Mouse (Mus musculus): Measurements from ENCODE around the gene Nr1d1.

The Nr1d1 gene

GRCm38 (mm10) chr11:98774582-98775347 lies at the start of gene Nr1d1:
Nr1d1 (minus strand) TSS chr11:98775333.
- in situ Hi-C loops (cut with MboI) = no loop called here

GRCm38 (mm10) chr11:98820968-98821367 lies 45.8 kb upstream of the Nr1d1 start:
- in situ Hi-C loops (cut with MboI) = no loop called here

- in situ Hi-C loops (cut with MboI) = no loop called here
Observed at GRCm38 (mm10) chr11:98816706-98817239, 41.6 kb upstream of the Nr1d1 start.

GRCm38 (mm10) chr11:98810686-98811085 lies 35.6 kb upstream of the Nr1d1 start:
- in situ Hi-C loops (cut with MboI) = no loop called here

GRCm38 (mm10) chr11:98809457-98810290 lies 34.5 kb upstream of the Nr1d1 start:
- in situ Hi-C loops (cut with MboI) = no loop called here

GRCm38 (mm10) chr11:98808417-98808816 lies 33.3 kb upstream of the Nr1d1 start:
- in situ Hi-C loops (cut with MboI) = no loop called here

GRCm38 (mm10) chr11:98804605-98805004 lies 29.5 kb upstream of the Nr1d1 start, which contains the start of gene Casc3:
Casc3 (plus strand) TSS chr11:98804905.
- in situ Hi-C loops (cut with MboI) = no loop called here

GRCm38 (mm10) chr11:98797909-98798308 lies 22.8 kb upstream of the Nr1d1 start:
- in situ Hi-C loops (cut with MboI) = no loop called here

GRCm38 (mm10) chr11:98797306-98797705 lies 22.2 kb upstream of the Nr1d1 start:
- in situ Hi-C loops (cut with MboI) = no loop called here

GRCm38 (mm10) chr11:98796515-98797216 lies 21.5 kb upstream of the Nr1d1 start:
- in situ Hi-C loops (cut with MboI) = no loop called here

GRCm38 (mm10) chr11:98795714-98796514 lies 20.8 kb upstream of the Nr1d1 start:
- in situ Hi-C loops (cut with MboI) = no loop called here

- in situ Hi-C loops (cut with MboI) = no loop called here
Observed at GRCm38 (mm10) chr11:98795015-98795713, 20.0 kb upstream of the Nr1d1 start, which contains the start of gene Msl1. Msl1 (plus strand) TSS chr11:98795516.

GRCm38 (mm10) chr11:98794469-98795014 lies 19.4 kb upstream of the Nr1d1 start:
- in situ Hi-C loops (cut with MboI) = no loop called here

GRCm38 (mm10) chr11:98792081-98792480 lies 16.9 kb upstream of the Nr1d1 start:
- in situ Hi-C loops (cut with MboI) = no loop called here

GRCm38 (mm10) chr11:98791448-98791847 lies 16.3 kb upstream of the Nr1d1 start:
- in situ Hi-C loops (cut with MboI) = no loop called here

- in situ Hi-C loops (cut with MboI) = no loop called here
Observed at GRCm38 (mm10) chr11:98790631-98791205, 15.6 kb upstream of the Nr1d1 start.

- in situ Hi-C loops (cut with MboI) = loop anchor here (10.0 kb wide), 1 partner anchor 55 kb away; no protein-coding TSS in a partner anchor
Observed at GRCm38 (mm10) chr11:98789824-98790223, 14.7 kb upstream of the Nr1d1 start.

- in situ Hi-C loops (cut with MboI) = loop anchor here (10.0 kb wide), 1 partner anchor 55 kb away; no protein-coding TSS in a partner anchor
Observed at GRCm38 (mm10) chr11:98789219-98789807, 14.2 kb upstream of the Nr1d1 start.
